ENCODE assay signal across 8 mouse cellular contexts in the genomic region with DNA sequence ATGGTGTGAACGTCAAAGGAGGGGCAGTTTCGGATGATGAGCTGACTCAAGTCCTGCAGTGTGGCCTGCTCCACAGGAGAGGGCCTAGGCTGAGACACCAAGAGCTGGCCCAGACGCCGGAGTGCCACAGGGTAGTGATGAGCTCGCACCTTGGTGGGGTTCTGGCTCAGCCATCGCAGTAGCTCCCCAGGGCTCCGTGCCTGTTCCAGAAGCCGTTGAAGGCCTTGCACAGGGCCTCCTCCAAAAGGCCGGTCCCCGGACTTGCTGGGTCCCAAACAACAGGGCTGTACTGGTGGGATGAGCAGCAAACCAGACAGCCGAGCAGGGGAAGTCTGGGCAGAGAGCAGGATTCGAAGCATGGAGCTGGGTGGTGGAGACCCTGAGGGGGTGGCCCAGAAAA. TPM values are rescaled to one million over a fixed set of nuclear protein-coding genes. Genes with fewer than 3 reads are reported as not detected.
A peak's percentile ranks its signal among the peaks of the same experiment; 100 is the strongest.
DNase-seq lines count a peak whose midpoint lies in the region; ATAC-seq lines count a peak whose summit lies in the region.

No protein-coding gene starts in this region.

- no peak for ATAC-seq in heart, embryonic 15.5 days (replicated peaks; ENCODE audit: insufficient number of reproducible peaks, insufficient read depth, low FRiP score, low read depth)
- ATAC-seq in midbrain, embryonic 12.5 days (ENCODE audit: low FRiP score, low read depth) = no peak

- peaks cover 39% of the 10 kb centered on the region for H3K36me3 ChIP-seq in heart, embryonic 15.5 days
- H3K36me3 ChIP-seq in hindbrain, embryonic 10.5 days = peaks cover 57% of the 10 kb centered on the region
- peaks cover 47% of the 10 kb centered on the region for H3K36me3 ChIP-seq in midbrain, embryonic 12.5 days

- no peaks in the 10 kb centered on the region for H3K27me3 ChIP-seq in heart, embryonic 15.5 days
- peaks cover 5% of the 10 kb centered on the region; the same call in 1 of the 2 replicates for H3K27me3 ChIP-seq in hindbrain, embryonic 10.5 days (ENCODE audit: insufficient read depth, poor library complexity, severe bottlenecking)
- H3K27me3 ChIP-seq in midbrain, embryonic 12.5 days = peaks cover 4% of the 10 kb centered on the region; the same call in 1 of the 2 replicates

- H3K9me3 ChIP-seq in heart, embryonic 15.5 days (replicated peaks) = no peaks in the 10 kb centered on the region
- H3K9me3 ChIP-seq in hindbrain, embryonic 10.5 days = no peaks in the 10 kb centered on the region
- H3K9me3 ChIP-seq in midbrain, embryonic 12.5 days = no peaks in the 10 kb centered on the region

- 82% methylated on average over 12 of the region's 12 CpGs for WGBS in heart, embryonic 15.5 days
- 88% methylated on average over 12 of the region's 12 CpGs for WGBS in hindbrain, embryonic 10.5 days
- WGBS in midbrain, embryonic 12.5 days = 84% methylated on average over 12 of the region's 12 CpGs

- peak overlapping the region; percentile 95 for H3K27ac ChIP-seq in heart, embryonic 15.5 days
- H3K27ac ChIP-seq in brown adipose tissue, adult 24 weeks (replicated peaks; ENCODE audit: low read depth, low read length) = no peak overlapping the region; the same call in 1 of the 2 replicates
- H3K27ac ChIP-seq in hindbrain, embryonic 10.5 days = peak overlapping the region; percentile 98
- H3K27ac ChIP-seq in midbrain, embryonic 12.5 days (replicated peaks) = no peak overlapping the region

- peak overlapping the region; percentile 86 for H3K4me2 ChIP-seq in heart, embryonic 15.5 days
- peak overlapping the region; percentile 98 for H3K4me2 ChIP-seq in midbrain, embryonic 12.5 days (replicated peaks)

- DNase-seq in heart, adult 9 months (ENCODE audit: low spot score in 2 of 2) = no peak
- no peak for DNase-seq in hindbrain, embryonic 10.5 days (ENCODE audit: low spot score)
- DNase-seq in testis, postnatal 14 days (ENCODE audit: low spot score) = no peak
- DNase-seq in adrenal gland, postnatal 4 days (ENCODE audit: low spot score in 2 of 2) = no peak
- DNase-seq in embryo, embryonic 10.5 days (ENCODE audit: low spot score) = no peak

- peak overlapping the region; percentile 82 for H3K4me3 ChIP-seq in heart, embryonic 15.5 days
- peak overlapping the region; percentile 99 for H3K4me3 ChIP-seq in brown adipose tissue, adult 24 weeks (ENCODE audit: insufficient read depth, low read depth, low read length)
- peak overlapping the region; percentile 96 for H3K4me3 ChIP-seq in hindbrain, embryonic 10.5 days
- H3K4me3 ChIP-seq in midbrain, embryonic 12.5 days = peak overlapping the region; percentile 89

- peak overlapping the region; percentile 92 for H3K9ac ChIP-seq in heart, embryonic 15.5 days
- H3K9ac ChIP-seq in midbrain, embryonic 12.5 days (replicated peaks) = peak overlapping the region; percentile 90

- H3K4me1 ChIP-seq in heart, embryonic 15.5 days (replicated peaks) = peaks cover 42% of the 10 kb centered on the region
- H3K4me1 ChIP-seq in brown adipose tissue, adult 24 weeks (ENCODE audit: control insufficient read depth, insufficient read depth, insufficient read length, low read length) = peaks cover 19% of the 10 kb centered on the region; the same call in 1 of the 2 replicates
- H3K4me1 ChIP-seq in hindbrain, embryonic 10.5 days (replicated peaks) = peaks cover 52% of the 10 kb centered on the region
- peaks cover 34% of the 10 kb centered on the region for H3K4me1 ChIP-seq in midbrain, embryonic 12.5 days

RNA-seq across cellular contexts. Expression of a gene that starts 1.2 kb away (rescaled TPM):
- polyA plus RNA-seq in heart, embryonic 15.5 days (2015; fragmentation: Nextera tagmentation; extraction: Ambion mirVana) = 173 and 188 TPM in 2 replicates
- 148 and 188 TPM in 2 replicates for polyA plus RNA-seq in brown adipose tissue, adult 24 weeks (2012; ENCODE audit: insufficient read depth, insufficient read length, missing spikeins)
- 114 and 127 TPM in 2 replicates for polyA plus RNA-seq in hindbrain, embryonic 10.5 days (2016; fragmentation: Nextera tagmentation; extraction: Ambion mirVana)
- 102 and 116 TPM in 2 replicates for polyA plus RNA-seq in midbrain, embryonic 12.5 days (2016; fragmentation: Nextera tagmentation; extraction: Ambion mirVana)
- 100 to 1,000 TPM; 108 to 127 TPM for total RNA-seq in adrenal gland, postnatal 4 days (2021)

RNA-seq across cellular contexts. Expression of a gene that starts 3.7 kb away (rescaled TPM):
- 17.0 and 20.0 TPM in 2 replicates for polyA plus RNA-seq in heart, embryonic 15.5 days (2015; fragmentation: Nextera tagmentation; extraction: Ambion mirVana)
- polyA plus RNA-seq in brown adipose tissue, adult 24 weeks (2012; ENCODE audit: insufficient read depth, insufficient read length, missing spikeins) = 3.8 and 11.7 TPM in 2 replicates
- polyA plus RNA-seq in hindbrain, embryonic 10.5 days (2016; fragmentation: Nextera tagmentation; extraction: Ambion mirVana) = 32.7 and 38.4 TPM in 2 replicates
- polyA plus RNA-seq in midbrain, embryonic 12.5 days (2016; fragmentation: Nextera tagmentation; extraction: Ambion mirVana) = 31.8 and 35.4 TPM in 2 replicates
- total RNA-seq in adrenal gland, postnatal 4 days (2021) = 10 to 100 TPM; 11.1 to 11.3 TPM

RNA-seq across cellular contexts. Expression of a gene that starts 8.1 kb away (rescaled TPM):
- polyA plus RNA-seq in heart, embryonic 15.5 days (2015; fragmentation: Nextera tagmentation; extraction: Ambion mirVana) = 27.9 and 35.7 TPM in 2 replicates
- 17.2 and 23.2 TPM in 2 replicates for polyA plus RNA-seq in brown adipose tissue, adult 24 weeks (2012; ENCODE audit: insufficient read depth, insufficient read length, missing spikeins)
- 31.9 and 36.5 TPM in 2 replicates for polyA plus RNA-seq in hindbrain, embryonic 10.5 days (2016; fragmentation: Nextera tagmentation; extraction: Ambion mirVana)
- polyA plus RNA-seq in midbrain, embryonic 12.5 days (2016; fragmentation: Nextera tagmentation; extraction: Ambion mirVana) = 60.4 and 64.6 TPM in 2 replicates
- total RNA-seq in adrenal gland, postnatal 4 days (2021) = 10 to 100 TPM; 88.4 to 89.2 TPM

RNA-seq across cellular contexts. Expression of a gene that starts 20.3 kb away (rescaled TPM):
- polyA plus RNA-seq in heart, embryonic 15.5 days (2015; fragmentation: Nextera tagmentation; extraction: Ambion mirVana) = 25.6 and 30.6 TPM in 2 replicates
- polyA plus RNA-seq in brown adipose tissue, adult 24 weeks (2012; ENCODE audit: insufficient read depth, insufficient read length, missing spikeins) = 8.2 and 14.9 TPM in 2 replicates
- polyA plus RNA-seq in hindbrain, embryonic 10.5 days (2016; fragmentation: Nextera tagmentation; extraction: Ambion mirVana) = 33.5 and 39.7 TPM in 2 replicates
- polyA plus RNA-seq in midbrain, embryonic 12.5 days (2016; fragmentation: Nextera tagmentation; extraction: Ambion mirVana) = 32.7 and 35.7 TPM in 2 replicates
- 10 to 100 TPM; 60.8 to 70.1 TPM for total RNA-seq in adrenal gland, postnatal 4 days (2021)

RNA-seq across cellular contexts. Expression of a gene that starts 20.6 kb away (rescaled TPM):
- polyA plus RNA-seq in heart, embryonic 15.5 days (2015; fragmentation: Nextera tagmentation; extraction: Ambion mirVana) = 27.5 and 32.5 TPM in 2 replicates
- polyA plus RNA-seq in brown adipose tissue, adult 24 weeks (2012; ENCODE audit: insufficient read depth, insufficient read length, missing spikeins) = 51.3 and 56.7 TPM in 2 replicates
- polyA plus RNA-seq in hindbrain, embryonic 10.5 days (2016; fragmentation: Nextera tagmentation; extraction: Ambion mirVana) = 46.4 and 61.4 TPM in 2 replicates
- polyA plus RNA-seq in midbrain, embryonic 12.5 days (2016; fragmentation: Nextera tagmentation; extraction: Ambion mirVana) = 64.1 and 76.9 TPM in 2 replicates
- 10 to 100 TPM; 42.6 to 43.9 TPM for total RNA-seq in adrenal gland, postnatal 4 days (2021)

Comparison
In these comparisons a context has a peak if more than half of its experiments do, and no peak if none do; other contexts are left out.
1. H3K27ac ChIP-seq: peak in heart, embryonic 15.5 days (single experiment) and hindbrain, embryonic 10.5 days (single experiment); none in brown adipose tissue, adult 24 weeks (single experiment) and midbrain, embryonic 12.5 days (single experiment).
2. Peak in every context shown above with its lines, with median percentiles within 50 percentile points of each other: H3K4me3 ChIP-seq.